8 mouse cellular contexts compared by ENCODE assay signal in the genomic region with DNA sequence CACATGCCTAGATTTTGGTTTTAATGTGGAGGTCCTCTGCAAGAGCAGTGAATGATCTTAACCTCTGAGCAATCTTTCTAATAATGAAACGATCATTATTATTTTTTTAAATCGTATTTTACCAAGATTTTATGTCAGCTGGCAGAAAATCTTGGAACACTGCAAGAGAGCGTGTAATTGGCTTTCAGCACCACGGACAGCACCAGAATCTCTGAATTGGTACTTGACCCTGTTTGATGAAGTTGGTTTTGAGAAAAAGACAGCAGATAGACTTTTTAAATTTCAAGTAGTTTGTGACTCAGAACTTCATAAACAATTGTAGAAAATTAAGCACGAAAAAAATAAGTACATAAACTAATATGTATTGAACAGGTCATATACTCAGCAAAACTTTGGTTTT. TPM values are rescaled to one million over a fixed set of nuclear protein-coding genes. Genes with fewer than 3 reads are reported as not detected.
A peak's percentile ranks its signal among the peaks of the same experiment; 100 is the strongest.
DNase-seq lines count a peak whose midpoint lies in the region; ATAC-seq and TF ChIP-seq lines count a peak whose summit lies in the region.

No protein-coding gene starts in this region.

- no peak overlapping the region for H3K4me3 ChIP-seq in embryonic facial prominence, embryonic 11.5 days (ENCODE audit: low read depth, low read length)
- no peak overlapping the region for H3K4me3 ChIP-seq in forebrain, postnatal 0 days (ENCODE audit: low read depth, low read length)

- WGBS in embryonic facial prominence, embryonic 11.5 days, result 21% methylated on average over 5 of the region's 5 CpGs
- 26% methylated on average over 5 of the region's 5 CpGs for WGBS in forebrain, postnatal 0 days

- H3K27ac ChIP-seq in embryonic facial prominence, embryonic 11.5 days (replicated peaks; ENCODE audit: low read depth, low read length), result no peak overlapping the region
- no peak overlapping the region for H3K27ac ChIP-seq in forebrain, postnatal 0 days (ENCODE audit: low read depth, low read length)

- no peaks in the 10 kb centered on the region for H3K27me3 ChIP-seq in embryonic facial prominence, embryonic 11.5 days (ENCODE audit: control insufficient read depth, insufficient read depth, low read length)
- no peaks in the 10 kb centered on the region for H3K27me3 ChIP-seq in forebrain, postnatal 0 days (ENCODE audit: insufficient read depth, low read length)

- no peak for TF ChIP-seq CTCF in forebrain, postnatal 0 days (IDR thresholded peaks at IDR 0.05; ENCODE audit: low read depth)

- no peaks in the 10 kb centered on the region for H3K36me3 ChIP-seq in embryonic facial prominence, embryonic 11.5 days (replicated peaks; ENCODE audit: control insufficient read depth, insufficient read depth, low read depth, low read length)
- no peaks in the 10 kb centered on the region for H3K36me3 ChIP-seq in forebrain, postnatal 0 days (ENCODE audit: insufficient read depth)

- H3K9me3 ChIP-seq in embryonic facial prominence, embryonic 11.5 days (replicated peaks; ENCODE audit: control insufficient read depth, low read length), result no peaks in the 10 kb centered on the region
- no peaks in the 10 kb centered on the region for H3K9me3 ChIP-seq in forebrain, postnatal 0 days (ENCODE audit: low read length)

- no peak overlapping the region for H3K9ac ChIP-seq in embryonic facial prominence, embryonic 11.5 days (replicated peaks; ENCODE audit: low read length)
- H3K9ac ChIP-seq in forebrain, postnatal 0 days, result no peak overlapping the region

- H3K4me1 ChIP-seq in embryonic facial prominence, embryonic 11.5 days (ENCODE audit: control insufficient read depth, insufficient read depth, low read length), result no peaks in the 10 kb centered on the region
- H3K4me1 ChIP-seq in forebrain, postnatal 0 days (ENCODE audit: insufficient read depth), result 0 out of 2 replicates have a peak, but pooled peaks cover 8% of the 10 kb centered on the region

- H3K4me2 ChIP-seq in embryonic facial prominence, embryonic 11.5 days (ENCODE audit: low read depth, low read length), result no peak overlapping the region
- H3K4me2 ChIP-seq in forebrain, postnatal 0 days (ENCODE audit: low read depth), result no peak overlapping the region

- peak; percentile 59 for DNase-seq in gastrocnemius, postnatal 10 days
- no peak for DNase-seq in gastrocnemius, adult 18-20 months (ENCODE audit: low spot score)
- DNase-seq in right cerebral cortex, postnatal 4 days, result peak; percentile 17
- no peak for DNase-seq in right cerebral cortex, adult 2 months (ENCODE audit: low spot score in 2 of 2)
- peak; percentile 90 for DNase-seq in embryonic facial prominence, embryonic 11.5 days (ENCODE audit: low spot score)
- DNase-seq in ovary, postnatal 14 days (ENCODE audit: low spot score), result peak; percentile 14
- no peak for DNase-seq in frontal cortex, postnatal 14 days (ENCODE audit: low spot score in 2 of 2)
- DNase-seq in forebrain, postnatal 0 days, result no peak

- ATAC-seq in embryonic facial prominence, embryonic 11.5 days (replicated peaks; ENCODE audit: insufficient number of reproducible peaks, low FRiP score, low TSS enrichment, low read depth), result no peak
- ATAC-seq in forebrain, postnatal 0 days, result no peak

RNA-seq across cellular contexts. Expression of gene Scn2a, which starts 0.8 kb away (rescaled TPM):
- total RNA-seq in gastrocnemius, postnatal 10 days (2021), result 1 to 10 TPM; 1.2 to 1.8 TPM
- total RNA-seq in gastrocnemius, adult 18-20 months (2021), result under 1 TPM; 0.74 to 0.94 TPM
- 5.5 and 5.8 TPM in 2 replicates for polyA plus RNA-seq in embryonic facial prominence, embryonic 11.5 days (2014; fragmentation: Nextera tagmentation; extraction: Ambion mirVana)
- total RNA-seq in forebrain, postnatal 0 days (2014; rRNA removed), result 91.5 and 101 TPM in 2 replicates
- 32.7 and 50.1 TPM in 2 replicates for polyA plus RNA-seq in forebrain, postnatal 0 days (2015; fragmentation: Nextera tagmentation; extraction: Ambion mirVana)

RNA-seq across cellular contexts. Expression of gene Scn3a, which starts 52.4 kb away (rescaled TPM):
- 1 to 10 TPM in 1 of 2 experiments, under 1 TPM in 1; 0.77 to 1.1 TPM for total RNA-seq in gastrocnemius, postnatal 10 days (2021)
- under 1 TPM; 0.19 to 0.23 TPM for total RNA-seq in gastrocnemius, adult 18-20 months (2021)
- 5.6 and 6.9 TPM in 2 replicates for polyA plus RNA-seq in embryonic facial prominence, embryonic 11.5 days (2014; fragmentation: Nextera tagmentation; extraction: Ambion mirVana)
- 74.5 and 86.2 TPM in 2 replicates for total RNA-seq in forebrain, postnatal 0 days (2014; rRNA removed)
- 22.0 and 36.0 TPM in 2 replicates for polyA plus RNA-seq in forebrain, postnatal 0 days (2015; fragmentation: Nextera tagmentation; extraction: Ambion mirVana)

Comparison
In these comparisons a context has a peak if more than half of its experiments do, and no peak if none do; other contexts are left out.
1. DNase-seq: peak in gastrocnemius, postnatal 10 days (single experiment), right cerebral cortex, postnatal 4 days (single experiment), embryonic facial prominence, embryonic 11.5 days (single experiment) and ovary, postnatal 14 days (single experiment); none in gastrocnemius, adult 18-20 months (single experiment), right cerebral cortex, adult 2 months (0 of 2), frontal cortex, postnatal 14 days (0 of 2) and forebrain, postnatal 0 days (single experiment).
2. RNA of gene Scn2a, which starts 0.8 kb away (total RNA-seq): 91.5 to 101 TPM in forebrain, postnatal 0 days; 1.2 to 1.8 TPM in gastrocnemius, postnatal 10 days and 0.74 to 0.94 TPM in gastrocnemius, adult 18-20 months; every median in the first group is over 10 times any median in the second.
3. RNA of gene Scn3a, which starts 52.4 kb away (total RNA-seq): 74.5 to 86.2 TPM in forebrain, postnatal 0 days; 0.77 to 1.1 TPM in gastrocnemius, postnatal 10 days and 0.19 to 0.23 TPM in gastrocnemius, adult 18-20 months; every median in the first group is over 10 times any median in the second.